Mouse (Mus musculus): ENCODE measurements around the gene Gm49416. TPM values are rescaled to one million over a fixed set of nuclear protein-coding genes. Genes with fewer than 3 reads are reported as not detected.

The Gm49416 gene
- polyA plus RNA-seq, 1 experiment, result not detected

- TF ChIP-seq CTCF (conservative IDR thresholded peaks at IDR 0.05; ENCODE audit: insufficient read depth, insufficient read length, low read depth, low read length) (no peak), POLR2A (IDR thresholded peaks at IDR 0.05; ENCODE audit: low read depth, low read length) (no peak)
- under 1% methylated on average over 74 of the region's 74 CpGs for WGBS
- H3K27ac ChIP-seq (ENCODE audit: insufficient read depth, low read depth, low read length), result peak within 1 kb of the TSS; percentile 76
- H3K4me1 ChIP-seq (ENCODE audit: control insufficient read depth, insufficient read depth, low read length), result no peaks in the 10 kb centered on the region
- peak; percentile 97 for DNase-seq
- H3K27me3 ChIP-seq (replicated peaks; ENCODE audit: control insufficient read depth, insufficient read depth, low read length), result no peaks in the 10 kb centered on the region
- H3K36me3 ChIP-seq (ENCODE audit: control insufficient read depth, insufficient read depth, low read length), result no peaks in the 10 kb centered on the region; the same call in none of the 2 replicates
- peak within 1 kb of the TSS; percentile 64 for H3K4me3 ChIP-seq (ENCODE audit: insufficient read depth, low read depth, low read length)
Observed at GRCm38 (mm10) chr19:8929224-8930088, 40.7 kb downstream of the Gm49416 start, which contains the start of the genes Rom1 and Eml3. Gene Rom1, minus strand, starts transcription at chr19:8929356. Gene Eml3, plus strand, starts transcription at chr19:8929552.

- Histone ChIP-seq H3K4me3 (ENCODE audit: insufficient read depth, low read depth, low read length) (peak overlapping the region; percentile 64), H3K27me3 (replicated peaks; ENCODE audit: control insufficient read depth, insufficient read depth, low read length) (no peaks in the 10 kb centered on the region), H3K4me1 (ENCODE audit: control insufficient read depth, insufficient read depth, low read length) (no peaks in the 10 kb centered on the region), H3K36me3 (ENCODE audit: control insufficient read depth, insufficient read depth, low read length) (no peaks in the 10 kb centered on the region; the same call in none of the 2 replicates), H3K27ac (ENCODE audit: insufficient read depth, low read depth, low read length) (no peak overlapping the region)
- TF ChIP-seq POLR2A (IDR thresholded peaks at IDR 0.05; ENCODE audit: low read depth, low read length), result no peak
- no peak for TF ChIP-seq CTCF (conservative IDR thresholded peaks at IDR 0.05; ENCODE audit: insufficient read depth, insufficient read length, low read depth, low read length)
- WGBS, result 6% methylated on average over 11 of the region's 11 CpGs
- no peak for DNase-seq
Observed at GRCm38 (mm10) chr19:8930117-8930516, 41.4 kb downstream of the Gm49416 start.

GRCm38 (mm10) chr19:8930771-8931170 is 42.0 kb downstream of the Gm49416 start:
- Histone ChIP-seq H3K27me3 (replicated peaks; ENCODE audit: control insufficient read depth, insufficient read depth, low read length) (no peaks in the 10 kb centered on the region), H3K36me3 (ENCODE audit: control insufficient read depth, insufficient read depth, low read length) (no peaks in the 10 kb centered on the region; the same call in none of the 2 replicates), H3K4me3 (ENCODE audit: insufficient read depth, low read depth, low read length) (no peak overlapping the region), H3K4me1 (ENCODE audit: control insufficient read depth, insufficient read depth, low read length) (no peaks in the 10 kb centered on the region), H3K27ac (ENCODE audit: insufficient read depth, low read depth, low read length) (no peak overlapping the region)
- WGBS, result 84% methylated on average over 7 of the region's 7 CpGs
- TF ChIP-seq CTCF (conservative IDR thresholded peaks at IDR 0.05; ENCODE audit: insufficient read depth, insufficient read length, low read depth, low read length) (no peak), POLR2A (IDR thresholded peaks at IDR 0.05; ENCODE audit: low read depth, low read length) (no peak)
- no peak for DNase-seq

- H3K27ac ChIP-seq (ENCODE audit: insufficient read depth, low read depth, low read length), result no peak overlapping the region
- peaks cover 2% of the 10 kb centered on the region for H3K36me3 ChIP-seq (ENCODE audit: control insufficient read depth, insufficient read depth, low read length)
- DNase-seq, result no peak
- WGBS, result 60% methylated on average over 2 of the region's 2 CpGs
- no peaks in the 10 kb centered on the region for H3K27me3 ChIP-seq (replicated peaks; ENCODE audit: control insufficient read depth, insufficient read depth, low read length)
- H3K4me3 ChIP-seq (ENCODE audit: insufficient read depth, low read depth, low read length), result no peak overlapping the region
- 0 out of 2 replicates have a peak, but pooled peaks cover 2% of the 10 kb centered on the region for H3K4me1 ChIP-seq (ENCODE audit: control insufficient read depth, insufficient read depth, low read length)
- TF ChIP-seq POLR2A (IDR thresholded peaks at IDR 0.05; ENCODE audit: low read depth, low read length) (no peak), CTCF (conservative IDR thresholded peaks at IDR 0.05; ENCODE audit: insufficient read depth, insufficient read length, low read depth, low read length) (no peak)
Observed at GRCm38 (mm10) chr19:8936736-8937135, 48.0 kb downstream of the Gm49416 start.

GRCm38 (mm10) chr19:8940526-8941133 is 51.9 kb downstream of the Gm49416 start:
- DNase-seq, result no peak
- no peaks in the 10 kb centered on the region for H3K27me3 ChIP-seq (replicated peaks; ENCODE audit: control insufficient read depth, insufficient read depth, low read length)
- H3K4me3 ChIP-seq (ENCODE audit: insufficient read depth, low read depth, low read length), result no peak overlapping the region
- WGBS, result 82% methylated on average over 15 of the region's 15 CpGs
- peaks cover 7% of the 10 kb centered on the region; the same call in 1 of the 2 replicates for H3K4me1 ChIP-seq (ENCODE audit: control insufficient read depth, insufficient read depth, low read length)
- H3K36me3 ChIP-seq (ENCODE audit: control insufficient read depth, insufficient read depth, low read length), result peaks cover 2% of the 10 kb centered on the region
- no peak overlapping the region for H3K27ac ChIP-seq (ENCODE audit: insufficient read depth, low read depth, low read length)
- TF ChIP-seq CTCF (conservative IDR thresholded peaks at IDR 0.05; ENCODE audit: insufficient read depth, insufficient read length, low read depth, low read length), result no peak
- no peak for TF ChIP-seq POLR2A (IDR thresholded peaks at IDR 0.05; ENCODE audit: low read depth, low read length)

- H3K27ac ChIP-seq (ENCODE audit: insufficient read depth, low read depth, low read length), result 0 out of 2 replicates have a peak overlapping the region, but pooled peaks have one; percentile 8
- H3K36me3 ChIP-seq (ENCODE audit: control insufficient read depth, insufficient read depth, low read length), result peaks cover 5% of the 10 kb centered on the region
- H3K4me3 ChIP-seq (ENCODE audit: insufficient read depth, low read depth, low read length), result peak overlapping the region; percentile 22; the same call in 1 of the 2 replicates
- DNase-seq, result no peak
- peaks cover 7% of the 10 kb centered on the region; the same call in 1 of the 2 replicates for H3K4me1 ChIP-seq (ENCODE audit: control insufficient read depth, insufficient read depth, low read length)
- no peaks in the 10 kb centered on the region for H3K27me3 ChIP-seq (replicated peaks; ENCODE audit: control insufficient read depth, insufficient read depth, low read length)
- WGBS, result 42% methylated on average over 10 of the region's 10 CpGs
- TF ChIP-seq POLR2A (IDR thresholded peaks at IDR 0.05; ENCODE audit: low read depth, low read length), result no peak
- no peak for TF ChIP-seq CTCF (conservative IDR thresholded peaks at IDR 0.05; ENCODE audit: insufficient read depth, insufficient read length, low read depth, low read length)
Observed at GRCm38 (mm10) chr19:8941136-8941514, 52.4 kb downstream of the Gm49416 start.

Data from kidney, adult 2 months (tissue).